26 mouse cellular contexts compared by ENCODE assay signal in the genomic region with DNA sequence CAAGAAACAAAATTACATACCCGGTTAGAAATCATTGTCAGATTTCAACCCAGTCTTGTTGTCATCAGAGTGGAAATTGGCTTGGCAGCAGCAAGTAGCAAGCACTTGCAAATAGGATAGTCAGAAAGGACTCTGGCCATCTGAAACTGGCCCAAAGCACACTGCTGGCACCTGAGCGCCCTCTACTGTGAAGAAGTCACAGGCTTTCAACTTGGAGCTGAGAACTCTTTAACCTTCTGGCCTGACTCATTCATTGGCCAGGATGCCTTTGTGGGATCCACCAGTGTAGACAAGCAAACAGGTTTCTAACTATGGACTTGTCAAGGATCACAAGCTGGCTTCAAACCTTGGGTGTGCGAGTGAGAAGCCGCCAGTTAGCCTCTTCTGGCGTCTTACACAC. TPM values are rescaled to one million over a fixed set of nuclear protein-coding genes. Genes with fewer than 3 reads are reported as not detected.
DNase-seq lines count a peak whose midpoint lies in the region; ATAC-seq and TF ChIP-seq lines count a peak whose summit lies in the region.
"Not testable (repeated sequence)": the region's sequence is repeated elsewhere in the genome, so short reads cannot be mapped to it uniquely, and the experiment has no call there.
"Had no signal": no experiment of that assay in that cellular context is flagged by ENCODE, and none has a peak within 500 bp of the region (broad histone marks: within the 10 kb centered on the region; RNA-seq: fewer than 3 reads in every experiment).

No protein-coding gene starts in this region.

- not testable (repeated sequence) for TF ChIP-seq CTCF in Patski (IDR thresholded peaks at IDR 0.05)
- peak; percentile 17; the same call in 1 of the 2 replicates for TF ChIP-seq CTCF in layer of hippocampus, adult 2 months (conservative IDR thresholded peaks at IDR 0.05)

- CTCF ChIA-PET in Patski (lab: Charles Lee): not testable (repeated sequence)

- DNase-seq in Patski (ENCODE audit: low read depth, low spot score); layer of hippocampus, adult 2 months (ENCODE audit: low spot score in 2 of 2): not testable (repeated sequence)
- peak; percentile 39 for DNase-seq in adrenal gland, postnatal 14 days
- DNase-seq in cerebellum, postnatal 14 days: peak; percentile 19
- DNase-seq in kidney, adult 11 months: peak; percentile 27

- POLR2A ChIA-PET in Patski (lab: Charles Lee): not testable (repeated sequence)

- not testable (repeated sequence) for H3K27ac ChIP-seq in layer of hippocampus, adult 2 months

- not testable (repeated sequence) for H3K27me3 ChIP-seq in Patski

- ATAC-seq in Patski: peak; percentile 48
- 0 out of 2 replicates have a peak, but pooled peaks have one; percentile 47 for ATAC-seq in megakaryocyte-erythroid progenitor cell, adult 5-6 weeks (replicated peaks; ENCODE audit: low FRiP score, low TSS enrichment, poor library complexity, severe bottlenecking)

- in situ Hi-C loops in Patski (cut with MboI; ENCODE audit: low pct_unique_long_range_greater_than_20kb): not testable (repeated sequence)

- H3K4me3 ChIP-seq in layer of hippocampus, adult 2 months: not testable (repeated sequence)

RNA-seq across cellular contexts. Expression of a gene that starts 3.9 kb away (rescaled TPM):
- polyA plus RNA-seq in Patski (2021): not detected
- total RNA-seq in adrenal gland, postnatal 14 days (2021): not detected in 2 replicates
- not detected for total RNA-seq in layer of hippocampus, adult 2 months (2021)
- total RNA-seq in megakaryocyte-erythroid progenitor cell, adult 5-6 weeks (2014; fragmentation: Nextera tagmentation): not detected in 2 replicates
- total RNA-seq in megakaryocyte-erythroid progenitor cell, adult 5-6 weeks (2017): not detected in 2 replicates
- total RNA-seq: G1E; gastrocnemius, postnatal 10 days; layer of hippocampus, adult 18-20 months; layer of hippocampus, postnatal 25 days; monocyte, adult 5-6 weeks had no signal
- polyA plus RNA-seq: activated CD4-positive, CD25-positive, alpha-beta regulatory T cell, adult 4 months; CD4-positive, CD25-positive, alpha-beta regulatory T cell, adult 4 months; embryonic facial prominence, embryonic 11.5 days; forebrain, embryonic 10.5 days; forebrain, embryonic 16.5 days; G1E; heart, embryonic 11.5 days; heart, postnatal 0 days; hindbrain, embryonic 10.5 days; hindbrain, embryonic 16.5 days; intestine, embryonic 15.5 days; limb, embryonic 10.5 days; liver, embryonic 16.5 days; lung, postnatal 0 days; midbrain, embryonic 13.5 days; small intestine, adult 2 months had no signal

RNA-seq across cellular contexts. Expression of a gene that starts 28.3 kb away (rescaled TPM):
- 0.27 TPM for polyA plus RNA-seq in Patski (2021)
- not detected in 2 replicates for total RNA-seq in adrenal gland, postnatal 14 days (2021)
- total RNA-seq in layer of hippocampus, adult 2 months (2021): not detected
- total RNA-seq in megakaryocyte-erythroid progenitor cell, adult 5-6 weeks (2014; fragmentation: Nextera tagmentation): not detected in 2 replicates
- not detected in 2 replicates for total RNA-seq in megakaryocyte-erythroid progenitor cell, adult 5-6 weeks (2017)
- total RNA-seq: G1E; gastrocnemius, postnatal 10 days; layer of hippocampus, adult 18-20 months; layer of hippocampus, postnatal 25 days; monocyte, adult 5-6 weeks had no signal
- polyA plus RNA-seq: activated CD4-positive, CD25-positive, alpha-beta regulatory T cell, adult 4 months; CD4-positive, CD25-positive, alpha-beta regulatory T cell, adult 4 months; embryonic facial prominence, embryonic 11.5 days; forebrain, embryonic 10.5 days; forebrain, embryonic 16.5 days; G1E; heart, embryonic 11.5 days; heart, postnatal 0 days; hindbrain, embryonic 10.5 days; hindbrain, embryonic 16.5 days; intestine, embryonic 15.5 days; limb, embryonic 10.5 days; liver, embryonic 16.5 days; lung, postnatal 0 days; midbrain, embryonic 13.5 days; small intestine, adult 2 months had no signal

RNA-seq across cellular contexts. Expression of a gene that starts 47.4 kb away (rescaled TPM):
- not detected for polyA plus RNA-seq in Patski (2021)
- not detected in 2 replicates for total RNA-seq in adrenal gland, postnatal 14 days (2021)
- total RNA-seq in layer of hippocampus, adult 2 months (2021): not detected
- total RNA-seq in megakaryocyte-erythroid progenitor cell, adult 5-6 weeks (2014; fragmentation: Nextera tagmentation): not detected in 2 replicates
- not detected in 2 replicates for total RNA-seq in megakaryocyte-erythroid progenitor cell, adult 5-6 weeks (2017)
- total RNA-seq: G1E; gastrocnemius, postnatal 10 days; layer of hippocampus, adult 18-20 months; layer of hippocampus, postnatal 25 days; monocyte, adult 5-6 weeks had no signal
- polyA plus RNA-seq: activated CD4-positive, CD25-positive, alpha-beta regulatory T cell, adult 4 months; CD4-positive, CD25-positive, alpha-beta regulatory T cell, adult 4 months; embryonic facial prominence, embryonic 11.5 days; forebrain, embryonic 10.5 days; forebrain, embryonic 16.5 days; G1E; heart, embryonic 11.5 days; heart, postnatal 0 days; hindbrain, embryonic 10.5 days; hindbrain, embryonic 16.5 days; intestine, embryonic 15.5 days; limb, embryonic 10.5 days; liver, embryonic 16.5 days; lung, postnatal 0 days; midbrain, embryonic 13.5 days had no signal
